Mouse (Mus musculus) midbrain, embryonic 10.5 days (tissue): ENCODE measurements around the gene Rag1. TPM values are rescaled to one million over a fixed set of nuclear protein-coding genes. Genes with fewer than 3 reads are reported as not detected.
A peak's percentile ranks its signal among the peaks of the same experiment; 100 is the strongest.

Experiments
- DNase-seq: peaks from one replicate; pipeline ENCODE4 v3.0.0-alpha.2; 2017; ENCODE audit warnings: low spot score
- H3K27ac ChIP-seq: fragments of 300-500 bp; sonication (generic); replicated peaks from 2 replicates; pipeline ENCODE4 v1.5.1; 2016; ENCODE audit warnings: mild to moderate bottlenecking
- H3K27me3 ChIP-seq: fragments of 300-500 bp; sonication (generic); 2 replicates; pipeline ENCODE4 v1.6.1; 2016; ENCODE audit warnings: low read depth, mild to moderate bottlenecking; ENCODE audit not compliant: poor library complexity, severe bottlenecking
- H3K36me3 ChIP-seq: fragments of 300-500 bp; sonication (generic); 2 replicates; pipeline ENCODE4 v1.6.1; 2016; ENCODE audit warnings: mild to moderate bottlenecking, moderate library complexity
- H3K4me1 ChIP-seq: fragments of 300-500 bp; sonication (generic); 2 replicates; pipeline ENCODE4 v1.6.1; 2016
- H3K4me3 ChIP-seq: fragments of 300-500 bp; sonication (generic); 2 replicates; pipeline ENCODE4 v1.5.1; 2016; ENCODE audit warnings: mild to moderate bottlenecking, moderate library complexity
- H3K9me3 ChIP-seq: fragments of 300-500 bp; sonication (generic); replicated peaks from 2 replicates; pipeline ENCODE4 v1.6.1; 2016; ENCODE audit warnings: mild to moderate bottlenecking
- WGBS: fragments of 180-500 bp; shearing (Covaris S2); methylation state at CpG from one replicate; pipeline ENCODE4 v1.1.7; 2016; 5-methylcytosine and 5-hydroxymethylcytosine counted together
- polyA plus RNA-seq: library from polyadenylated mRNA; unstranded; fragments of >200 nt; fragmentation: Nextera tagmentation; extraction: Ambion mirVana; gene quantifications from 2 replicates; pipeline ENCODE4 v1.2.1, GENCODE M21; 2016

The Rag1 gene
- polyA plus RNA-seq, result 0.02 and 0.10 TPM in 2 replicates

DNA sequence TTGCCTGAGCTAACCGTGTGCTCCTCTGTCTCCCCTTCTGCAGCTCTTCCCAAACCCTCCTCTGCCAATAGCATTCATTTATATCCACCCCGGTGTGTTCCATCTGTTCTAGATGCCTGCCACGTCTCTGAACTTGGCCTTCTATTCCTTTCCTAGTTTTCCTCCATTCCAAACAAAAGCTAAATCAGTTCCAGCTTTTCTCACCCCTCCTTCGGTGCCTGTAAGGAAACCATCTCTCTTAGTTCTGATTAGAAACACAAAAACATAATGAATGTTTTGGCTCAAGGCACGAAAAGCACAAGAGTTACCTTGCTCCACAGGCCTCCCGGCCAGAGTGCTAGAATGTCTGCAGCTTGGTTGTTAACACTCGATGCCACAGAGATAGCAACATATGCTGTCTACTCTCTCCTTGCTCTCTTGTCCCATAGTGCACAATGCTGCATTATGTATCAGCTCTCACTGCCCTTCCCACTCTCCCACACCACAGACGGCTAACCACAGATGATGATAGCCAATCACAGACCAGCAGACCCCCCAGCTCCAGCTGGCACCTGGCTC, at the start of gene Rag1, which contains the start of gene B230118H07Rik:
Rag1 (minus strand) TSS at position 388 of the 558 bp plus-strand sequence.
B230118H07Rik (minus strand) TSS at position 419 of the 558 bp plus-strand sequence.
- DNase-seq, result peak; percentile 12
- H3K27me3 ChIP-seq, result peaks cover 16% of the 10 kb centered on the region
- no peaks in the 10 kb centered on the region for H3K9me3 ChIP-seq
- H3K36me3 ChIP-seq, result no peaks in the 10 kb centered on the region
- H3K4me3 ChIP-seq, result no peak within 1 kb of the TSS
- H3K4me1 ChIP-seq, result peaks cover 20% of the 10 kb centered on the region
- H3K27ac ChIP-seq, result no peak within 1 kb of the TSS
- 59% methylated on average over 8 of the region's 8 CpGs for WGBS

- no peaks in the 10 kb centered on the region for H3K27me3 ChIP-seq
- no peaks in the 10 kb centered on the region for H3K4me1 ChIP-seq
- H3K36me3 ChIP-seq, result peaks cover 81% of the 10 kb centered on the region
- WGBS, result 92% methylated on average over 7 of the region's 7 CpGs
- DNase-seq, result no peak
- H3K4me3 ChIP-seq, result no peak overlapping the region
- H3K27ac ChIP-seq, result no peak overlapping the region
- H3K9me3 ChIP-seq, result no peaks in the 10 kb centered on the region
Measured at GRCm38 (mm10) chr2:101695584-101695983, 46.3 kb upstream of the Rag1 start.

GRCm38 (mm10) chr2:101693577-101694215, 44.4 kb upstream of the Rag1 start:
- no peaks in the 10 kb centered on the region for H3K9me3 ChIP-seq
- no peak for DNase-seq
- no peaks in the 10 kb centered on the region for H3K4me1 ChIP-seq
- no peak overlapping the region for H3K27ac ChIP-seq
- WGBS, result 73% methylated on average over 5 of the region's 5 CpGs
- no peaks in the 10 kb centered on the region for H3K27me3 ChIP-seq
- H3K4me3 ChIP-seq, result no peak overlapping the region
- H3K36me3 ChIP-seq, result peaks cover 86% of the 10 kb centered on the region

DNA sequence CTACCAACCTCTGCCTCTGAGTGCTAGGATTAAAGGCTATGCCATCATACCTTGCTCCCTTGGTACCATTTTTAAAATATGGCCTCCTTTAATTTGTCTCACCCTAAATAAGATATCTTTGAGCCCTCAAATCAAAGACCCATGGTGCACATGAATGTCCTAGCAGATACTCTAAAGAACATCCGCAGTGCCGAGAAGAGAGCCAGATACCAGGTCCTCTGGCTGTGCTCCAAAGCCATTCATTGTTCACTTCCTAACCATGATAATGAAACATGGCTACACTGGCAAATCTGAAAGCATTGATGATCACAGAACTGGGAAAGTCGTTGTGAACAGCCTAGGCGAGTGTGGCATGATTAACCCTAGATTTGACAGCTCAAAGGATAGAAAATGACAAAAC, 43.7 kb upstream of the Rag1 start:
- 84% methylated on average over 4 of the region's 4 CpGs for WGBS
- Histone ChIP-seq H3K9me3 (no peaks in the 10 kb centered on the region), H3K4me3 (no peak overlapping the region), H3K27ac (no peak overlapping the region), H3K4me1 (no peaks in the 10 kb centered on the region), H3K27me3 (no peaks in the 10 kb centered on the region), H3K36me3 (peaks cover 85% of the 10 kb centered on the region)
- no peak for DNase-seq

DNA sequence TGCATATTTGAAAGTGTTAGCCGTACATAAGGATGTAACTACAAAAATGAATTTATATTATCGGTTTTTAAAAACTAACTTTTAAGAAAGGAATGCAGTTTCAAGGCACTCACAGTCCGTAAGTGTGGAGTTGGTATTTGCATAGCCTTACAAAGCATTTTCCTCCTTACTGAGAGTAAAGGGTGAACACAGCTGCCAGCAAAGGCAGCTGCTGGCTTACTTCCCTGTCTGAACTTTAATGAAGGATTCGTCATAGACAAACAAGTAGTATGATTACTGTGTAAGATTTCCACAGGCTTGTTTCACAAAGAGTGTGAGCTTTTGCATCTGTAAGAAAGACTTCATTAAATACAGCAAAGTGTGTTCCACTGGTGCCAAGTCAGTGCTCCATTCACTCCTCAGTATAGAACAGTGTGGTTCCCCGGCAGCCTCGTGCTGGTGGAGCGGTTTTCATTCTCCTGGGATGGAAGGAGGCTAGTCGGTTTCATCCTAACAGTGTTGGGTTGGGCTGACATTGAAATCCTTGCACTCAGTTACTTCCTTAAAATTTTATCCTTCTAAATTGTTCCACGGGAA, 41.0 kb upstream of the Rag1 start:
- Histone ChIP-seq H3K9me3 (no peaks in the 10 kb centered on the region), H3K4me3 (no peak overlapping the region), H3K36me3 (peaks cover 86% of the 10 kb centered on the region), H3K27ac (no peak overlapping the region), H3K27me3 (no peaks in the 10 kb centered on the region), H3K4me1 (no peaks in the 10 kb centered on the region)
- 91% methylated on average over 9 of the region's 9 CpGs for WGBS
- no peak for DNase-seq

- Histone ChIP-seq H3K4me1 (no peaks in the 10 kb centered on the region), H3K4me3 (no peak overlapping the region), H3K27ac (no peak overlapping the region), H3K27me3 (no peaks in the 10 kb centered on the region), H3K9me3 (no peaks in the 10 kb centered on the region), H3K36me3 (peaks cover 93% of the 10 kb centered on the region)
- WGBS, result 92% methylated on average over 5 of the region's 5 CpGs
- DNase-seq, result no peak
Measured at GRCm38 (mm10) chr2:101688011-101688410, 38.7 kb upstream of the Rag1 start.

DNA sequence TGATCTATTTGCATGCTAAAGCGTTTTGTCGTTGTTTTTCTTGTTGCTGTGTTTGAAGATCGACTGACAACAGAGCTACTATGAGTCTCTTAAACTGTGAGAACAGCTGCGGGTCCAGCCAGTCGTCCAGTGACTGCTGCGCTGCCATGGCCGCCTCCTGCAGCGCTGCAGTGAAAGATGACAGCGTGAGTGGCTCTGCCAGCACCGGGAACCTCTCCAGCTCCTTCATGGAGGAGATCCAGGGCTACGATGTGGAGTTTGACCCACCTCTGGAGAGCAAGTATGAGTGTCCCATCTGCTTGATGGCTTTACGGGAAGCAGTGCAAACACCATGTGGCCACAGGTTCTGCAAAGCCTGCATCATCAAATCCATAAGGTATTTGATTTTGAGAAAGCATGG, 35.1 kb upstream of the Rag1 start:
- H3K4me1 ChIP-seq, result peaks cover 18% of the 10 kb centered on the region
- H3K27ac ChIP-seq, result no peak overlapping the region
- WGBS, result 94% methylated on average over 12 of the region's 12 CpGs
- no peak for DNase-seq
- no peaks in the 10 kb centered on the region for H3K27me3 ChIP-seq
- no peak overlapping the region for H3K4me3 ChIP-seq
- H3K36me3 ChIP-seq, result peaks cover 66% of the 10 kb centered on the region
- no peaks in the 10 kb centered on the region for H3K9me3 ChIP-seq

DNA sequence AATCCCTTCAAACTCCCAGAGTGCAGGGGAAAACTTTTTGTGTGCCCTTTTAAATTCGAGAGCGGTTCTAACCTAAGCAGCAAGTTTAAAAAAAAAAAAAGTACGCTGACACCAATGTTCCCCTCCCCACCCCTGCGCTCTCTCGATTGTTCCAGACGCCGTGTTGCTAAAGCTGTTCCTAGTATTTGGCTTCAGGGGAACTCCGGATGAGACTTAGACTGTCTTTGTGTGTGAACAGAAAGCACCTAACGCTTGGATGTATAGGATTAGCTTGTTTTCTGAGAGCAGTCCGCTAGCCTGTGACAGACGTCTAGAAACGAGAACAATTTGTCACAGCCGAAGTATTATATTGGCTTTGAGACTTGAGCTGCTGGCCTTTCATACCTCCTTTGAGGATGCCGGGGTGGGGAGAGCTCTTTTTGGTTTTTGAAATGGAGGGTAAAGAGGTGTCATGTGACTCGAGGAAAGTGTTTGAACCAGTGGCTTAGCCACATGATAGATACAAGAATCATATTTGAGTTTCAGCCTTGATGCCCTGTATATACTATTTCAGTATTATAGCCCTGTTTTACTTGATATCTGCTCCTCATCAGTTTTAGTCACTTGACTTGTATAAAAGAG, 30.0 kb upstream of the Rag1 start:
- 3% methylated on average over 15 of the region's 15 CpGs for WGBS
- H3K27ac ChIP-seq, result peak overlapping the region; percentile 93
- DNase-seq, result peak; percentile 46

GRCm38 (mm10) chr2:101678236-101679021, 29.1 kb upstream of the Rag1 start, which contains the start of gene Traf6:
Gene Traf6, plus strand, starts transcription at chr2:101678429.
- Histone ChIP-seq H3K4me3 (peak within 1 kb of the TSS; percentile 100), H3K4me1 (peaks cover 24% of the 10 kb centered on the region), H3K36me3 (peaks cover 11% of the 10 kb centered on the region), H3K27ac (peak within 1 kb of the TSS; percentile 93), H3K27me3 (no peaks in the 10 kb centered on the region), H3K9me3 (no peaks in the 10 kb centered on the region)
- WGBS, result under 1% methylated on average over 68 of the region's 68 CpGs
- DNase-seq, result peak; percentile 89

More for the DNA sequence above, 30.0 kb upstream of the Rag1 start:
- H3K36me3 ChIP-seq, result peaks cover 16% of the 10 kb centered on the region
- peaks cover 24% of the 10 kb centered on the region for H3K4me1 ChIP-seq
- H3K9me3 ChIP-seq, result no peaks in the 10 kb centered on the region
- H3K27me3 ChIP-seq, result no peaks in the 10 kb centered on the region
- H3K4me3 ChIP-seq, result peak overlapping the region; percentile 100

DNA sequence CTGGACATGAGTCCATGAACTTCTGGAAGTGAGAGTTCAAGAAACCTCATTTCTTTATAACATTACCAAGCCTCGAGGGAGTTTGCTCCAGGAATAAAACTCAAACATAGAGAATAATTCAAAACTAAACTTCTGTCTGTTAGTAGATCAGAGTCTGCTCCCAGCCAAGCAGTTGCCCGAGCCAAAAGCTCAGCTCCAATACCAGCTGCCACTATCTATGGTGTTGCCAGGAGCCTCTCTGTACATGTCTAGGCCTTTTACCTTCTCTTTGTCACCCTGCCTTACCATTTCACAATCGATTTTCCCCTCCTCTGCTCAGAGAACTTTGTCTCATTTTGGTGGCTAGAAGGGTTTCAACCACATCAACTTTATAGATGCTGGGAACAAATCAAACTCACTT, 24.2 kb upstream of the Rag1 start:
- Histone ChIP-seq H3K9me3 (no peaks in the 10 kb centered on the region), H3K27me3 (no peaks in the 10 kb centered on the region), H3K27ac (no peak overlapping the region), H3K4me1 (peaks cover 3% of the 10 kb centered on the region; the same call in 1 of the 2 replicates), H3K36me3 (no peaks in the 10 kb centered on the region), H3K4me3 (no peak overlapping the region)
- no peak for DNase-seq
- 85% methylated on average over 3 of the region's 3 CpGs for WGBS

GRCm38 (mm10) chr2:101668751-101669150, 19.4 kb upstream of the Rag1 start:
- Histone ChIP-seq H3K4me3 (no peak overlapping the region), H3K27ac (no peak overlapping the region)
- WGBS, result 88% methylated on average over 3 of the region's 3 CpGs

DNA sequence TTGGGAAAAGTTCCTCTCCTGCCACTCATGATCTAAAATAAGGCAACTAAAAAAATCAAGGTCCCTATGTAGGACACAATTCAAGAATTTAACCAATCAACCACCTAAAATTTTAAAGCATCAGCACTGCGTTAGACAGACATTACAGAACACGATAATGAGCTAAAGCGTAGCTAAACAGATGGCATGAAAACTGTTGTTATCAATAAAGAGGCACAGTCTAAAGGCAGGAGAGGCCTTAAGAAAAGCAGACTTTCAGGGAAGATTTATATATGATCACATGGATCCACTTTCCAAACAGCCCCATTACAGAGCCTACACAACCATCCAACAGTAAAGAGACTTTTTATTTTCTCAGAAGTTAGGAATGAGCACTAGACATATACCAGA, 16.4 kb upstream of the Rag1 start:
- H3K36me3 ChIP-seq, result no peaks in the 10 kb centered on the region
- 87% methylated on average over 3 of the region's 3 CpGs for WGBS
- peak overlapping the region; percentile 66 for H3K27ac ChIP-seq
- no peaks in the 10 kb centered on the region for H3K9me3 ChIP-seq
- no peak for DNase-seq
- no peak overlapping the region for H3K4me3 ChIP-seq
- 0 out of 2 replicates have a peak, but pooled peaks cover 3% of the 10 kb centered on the region for H3K4me1 ChIP-seq
- no peaks in the 10 kb centered on the region for H3K27me3 ChIP-seq

More at GRCm38 (mm10) chr2:101668751-101669150, 19.4 kb upstream of the Rag1 start:
- H3K9me3 ChIP-seq, result no peaks in the 10 kb centered on the region
- H3K27me3 ChIP-seq, result no peaks in the 10 kb centered on the region
- H3K36me3 ChIP-seq, result no peaks in the 10 kb centered on the region
- H3K4me1 ChIP-seq, result 0 out of 2 replicates have a peak, but pooled peaks cover 3% of the 10 kb centered on the region
- DNase-seq, result no peak
